Mouse (Mus musculus) A20 (cell line): ENCODE data around the gene Ier2.

Experiments
- DNase-seq: peaks from one replicate; pipeline ENCODE4 v3.0.0-alpha.2; 2011; ENCODE audit warnings: low read depth, low spot score

Ier2 gene

DNA sequence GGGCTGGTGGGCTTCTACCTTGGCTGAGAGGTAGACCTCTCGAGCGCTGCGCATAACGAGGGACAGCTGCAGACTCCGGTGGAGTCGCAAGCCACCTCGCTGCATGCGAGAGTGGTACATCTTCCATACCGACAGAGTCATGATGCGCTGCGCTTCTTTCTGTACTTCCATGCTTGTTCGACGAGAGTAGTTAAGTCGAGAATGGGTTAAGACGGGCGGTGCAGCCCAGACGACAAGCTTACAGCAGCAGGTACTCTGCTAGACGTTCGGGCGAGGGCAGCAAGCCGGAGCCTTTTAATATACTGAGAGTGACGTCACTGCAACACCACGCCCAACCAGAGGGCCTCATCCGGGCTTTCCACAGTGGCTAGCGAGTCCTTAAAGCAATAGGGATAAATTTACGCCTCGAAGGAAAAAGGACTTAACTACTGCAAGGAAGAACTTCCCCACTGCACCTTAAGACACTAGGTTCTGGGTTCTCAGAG, at the start of gene Ier2:
TSS of gene Ier2 (minus strand) at position 272 of the 485 bp plus-strand sequence.
- peak; percentile 98 for DNase-seq

DNA sequence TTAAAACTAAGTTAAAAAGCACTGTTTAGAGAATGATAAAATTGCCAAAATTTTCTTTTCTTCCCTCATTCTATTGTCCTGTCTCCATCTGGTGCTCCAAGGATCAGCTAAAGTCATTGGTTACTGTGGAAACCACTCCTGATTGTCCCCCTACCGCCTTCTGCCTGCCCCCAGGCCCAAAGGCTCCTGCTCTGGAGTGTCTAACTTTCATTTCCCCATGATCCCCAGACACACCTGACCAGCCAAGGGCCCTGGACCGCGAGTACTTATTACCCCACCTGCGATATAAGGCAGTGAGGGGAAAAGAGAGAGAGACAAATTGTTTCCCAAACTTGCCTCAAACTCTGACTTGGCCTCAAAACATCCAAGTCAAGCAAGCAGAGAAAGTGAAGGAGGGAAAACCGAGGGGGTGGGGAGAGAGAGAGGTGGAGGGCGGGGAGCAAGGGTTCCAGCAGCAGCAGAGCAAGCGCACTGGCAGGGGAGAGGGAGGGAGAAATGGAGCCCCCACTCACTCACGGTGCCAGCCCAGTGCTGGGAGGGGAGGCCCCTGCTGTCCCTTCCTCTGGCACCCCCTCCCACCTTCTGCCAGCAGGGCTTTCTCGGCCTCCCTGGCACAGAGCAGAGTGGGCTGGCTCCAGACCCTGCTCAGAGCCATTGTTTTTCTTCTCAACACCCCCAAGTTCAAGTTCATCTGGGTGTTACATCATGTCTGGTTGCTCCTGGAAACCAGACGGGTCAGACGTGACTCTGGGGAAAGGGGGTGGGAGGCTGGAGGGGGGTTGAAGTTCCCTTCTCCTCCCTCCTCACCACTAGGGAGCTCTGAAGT, 49.5 kb upstream of the Ier2 start:
- DNase-seq: peak; percentile 67

DNA sequence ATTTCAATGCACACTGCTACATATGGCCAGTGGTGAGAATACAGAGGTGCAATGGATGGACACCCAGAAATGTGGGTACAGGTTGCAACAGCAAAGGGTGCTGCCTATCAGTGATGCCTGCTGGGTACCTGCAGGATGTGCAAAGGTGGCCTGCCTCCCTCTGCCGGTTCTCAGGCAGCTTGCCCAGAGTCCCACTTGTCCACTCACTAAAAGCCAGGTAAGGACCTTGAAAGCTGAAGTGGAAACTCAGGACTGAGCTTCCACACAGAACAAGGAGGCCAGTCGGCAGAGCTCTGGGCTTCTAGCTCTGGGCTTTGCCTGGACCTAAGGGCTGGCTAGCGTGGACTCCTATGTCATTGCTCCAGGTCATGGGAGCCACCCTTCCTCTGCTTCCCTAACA, 48.7 kb upstream of the Ier2 start:
- no peak for DNase-seq

DNA sequence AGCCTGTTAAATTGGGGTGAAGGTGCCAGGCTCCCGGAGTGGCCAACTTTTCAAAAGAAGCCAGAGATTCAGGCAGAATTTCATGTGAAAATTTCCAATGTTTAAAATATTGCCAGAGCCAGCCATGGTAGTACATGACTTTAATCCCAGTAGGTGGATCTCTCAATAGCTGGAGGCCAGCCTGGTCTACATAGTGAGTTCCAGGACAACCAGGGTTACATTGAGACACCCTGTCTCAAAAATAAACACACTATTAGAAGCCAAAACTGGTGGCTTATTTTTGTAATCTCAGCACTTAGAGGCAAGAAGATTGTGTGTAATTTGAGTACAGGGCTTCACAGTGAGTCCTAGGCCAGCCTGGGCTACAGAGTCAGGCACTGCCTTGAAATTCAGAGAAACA, 47.3 kb upstream of the Ier2 start:
- DNase-seq: no peak

GRCm38 (mm10) chr8:84708774-84709475, 46.3 kb upstream of the Ier2 start:
- peak; percentile 89 for DNase-seq

DNA sequence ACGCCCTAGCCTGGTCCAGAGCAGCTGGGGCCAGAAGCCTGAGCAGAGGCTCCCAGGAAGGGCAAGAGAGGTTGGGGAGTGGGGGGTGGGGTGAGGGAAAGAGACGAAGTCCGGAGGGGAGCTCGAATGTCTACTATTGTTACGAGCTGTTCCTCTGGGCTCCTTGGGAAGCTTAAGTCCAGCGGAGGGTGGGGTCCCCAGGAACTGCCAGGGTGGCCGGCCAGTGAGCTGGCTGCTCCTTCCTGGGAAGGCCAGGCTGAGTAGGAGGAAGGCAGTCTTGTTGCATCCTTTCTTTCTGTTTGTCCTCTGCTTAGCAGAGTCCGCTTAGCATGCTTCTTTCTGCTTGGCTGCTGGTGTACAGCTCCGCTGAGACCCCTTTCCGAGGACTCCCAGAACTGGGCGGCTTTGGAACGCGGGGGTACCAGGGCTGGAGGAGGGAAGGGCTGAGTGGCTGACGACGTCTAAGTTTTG, 45.5 kb upstream of the Ier2 start:
- DNase-seq: peak; percentile 55

- peak; percentile 96 for DNase-seq
Observed at GRCm38 (mm10) chr8:84707267-84707883, 44.7 kb upstream of the Ier2 start.

DNA sequence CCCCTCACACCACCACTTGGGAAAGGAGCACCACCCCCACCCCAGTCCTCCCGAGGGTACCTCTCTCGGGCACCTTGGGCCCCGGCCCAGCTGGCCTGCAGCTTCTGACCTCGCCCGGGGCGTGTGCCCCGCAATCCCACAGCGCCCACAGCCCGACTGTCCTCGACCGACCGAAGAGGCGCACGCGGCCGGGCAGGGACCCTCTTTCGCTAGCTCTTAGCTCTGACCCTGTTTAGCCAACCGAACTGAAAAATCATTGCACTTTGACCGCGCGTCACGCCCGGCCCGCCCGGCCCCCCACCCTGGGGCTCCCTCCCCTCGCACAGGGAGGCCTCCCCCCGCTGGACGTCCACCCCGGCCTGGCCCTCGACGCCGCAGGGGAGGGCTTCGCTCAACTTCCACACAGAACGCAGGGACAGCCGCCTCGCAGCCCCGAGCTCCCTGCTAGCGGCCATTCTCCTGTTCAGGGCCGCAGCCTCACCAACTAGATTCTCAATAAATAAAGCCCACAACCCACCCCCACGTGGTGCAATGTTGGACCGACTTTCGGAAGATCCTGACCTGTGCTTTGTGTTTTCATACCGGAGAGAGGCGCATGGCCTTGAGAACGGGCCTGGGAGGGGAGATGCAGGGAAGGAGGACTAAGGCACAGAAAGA, 44.1 kb upstream of the Ier2 start:
- DNase-seq: peak; percentile 79

DNA sequence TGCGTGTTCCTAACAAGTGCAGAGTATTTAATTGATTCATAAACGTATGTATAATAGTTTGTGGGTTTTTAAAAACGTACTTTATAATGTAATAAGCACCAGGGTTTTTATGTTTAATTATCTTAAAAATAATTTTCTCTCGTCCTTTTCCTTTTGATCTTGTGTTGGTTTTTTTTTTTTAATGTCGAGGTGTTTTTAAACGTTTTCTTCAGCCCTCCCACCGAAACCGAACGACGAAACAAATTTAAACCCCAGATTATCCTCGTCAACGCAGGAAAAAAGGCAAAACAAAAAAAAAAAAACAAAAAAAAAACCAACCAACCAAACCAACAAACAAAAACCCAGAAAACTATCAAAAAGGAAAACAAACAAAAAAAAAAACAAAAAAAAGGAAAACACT, 43.3 kb upstream of the Ier2 start:
- DNase-seq: no peak

- DNase-seq: peak; percentile 86
Observed at GRCm38 (mm10) chr8:84704867-84705831, 42.5 kb upstream of the Ier2 start.

GRCm38 (mm10) chr8:84704356-84704755, 41.7 kb upstream of the Ier2 start:
- peak; percentile 92 for DNase-seq

GRCm38 (mm10) chr8:84703466-84704249, 41.0 kb upstream of the Ier2 start:
- peak; percentile 80 for DNase-seq

- DNase-seq: peak; percentile 66
Observed at GRCm38 (mm10) chr8:84702963-84703465, 40.4 kb upstream of the Ier2 start.

DNA sequence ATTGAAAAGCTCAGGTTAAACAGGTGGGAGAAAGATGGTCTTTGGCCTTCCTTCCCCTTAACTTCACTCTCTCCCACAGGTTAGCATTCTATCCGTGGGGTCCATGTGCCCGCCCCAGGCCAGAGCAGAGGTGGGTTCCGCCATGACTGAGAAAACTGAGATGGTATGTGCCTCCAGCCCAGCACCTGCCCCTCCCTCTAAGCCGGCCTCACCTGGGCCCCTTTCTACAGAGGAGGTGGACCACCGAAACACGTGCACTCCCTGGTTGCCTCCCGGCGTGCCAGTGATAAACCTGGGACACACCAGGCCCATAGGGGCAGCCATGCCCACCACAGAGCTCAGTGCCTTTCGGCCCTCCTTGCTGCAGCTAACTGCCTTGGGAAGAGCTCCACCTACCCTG, 39.9 kb upstream of the Ier2 start:
- DNase-seq: peak; percentile 58

GRCm38 (mm10) chr8:84700941-84701911, 38.6 kb upstream of the Ier2 start, which contains the start of gene Lyl1:
Gene Lyl1, plus strand, starts transcription at chr8:84701457.
- peak; percentile 95 for DNase-seq

GRCm38 (mm10) chr8:84700526-84700925, 37.9 kb upstream of the Ier2 start:
- DNase-seq: peak; percentile 70

DNA sequence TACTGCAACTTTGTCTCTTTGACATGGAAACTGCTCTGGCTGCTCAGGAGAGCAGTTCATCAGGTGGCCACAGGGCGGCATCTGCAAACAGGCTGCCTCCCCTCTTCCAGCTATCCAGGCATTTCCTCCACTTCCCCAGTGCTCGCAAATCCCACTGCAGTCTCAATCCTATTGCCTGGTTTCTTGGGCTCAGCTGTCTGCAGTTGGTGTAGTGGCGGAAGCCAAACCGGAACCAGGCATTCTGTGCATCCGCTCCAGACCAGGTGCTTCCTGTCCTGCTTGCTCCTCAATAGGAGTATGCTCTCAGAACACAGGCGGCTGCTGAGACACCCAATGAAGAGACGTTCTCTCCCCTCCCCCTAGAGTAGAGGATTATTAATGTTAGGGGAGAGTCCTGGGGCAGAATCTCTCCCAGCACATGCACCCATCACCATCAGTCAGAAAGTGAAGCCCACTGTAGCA, 37.2 kb upstream of the Ier2 start:
- DNase-seq: peak; percentile 89

DNA sequence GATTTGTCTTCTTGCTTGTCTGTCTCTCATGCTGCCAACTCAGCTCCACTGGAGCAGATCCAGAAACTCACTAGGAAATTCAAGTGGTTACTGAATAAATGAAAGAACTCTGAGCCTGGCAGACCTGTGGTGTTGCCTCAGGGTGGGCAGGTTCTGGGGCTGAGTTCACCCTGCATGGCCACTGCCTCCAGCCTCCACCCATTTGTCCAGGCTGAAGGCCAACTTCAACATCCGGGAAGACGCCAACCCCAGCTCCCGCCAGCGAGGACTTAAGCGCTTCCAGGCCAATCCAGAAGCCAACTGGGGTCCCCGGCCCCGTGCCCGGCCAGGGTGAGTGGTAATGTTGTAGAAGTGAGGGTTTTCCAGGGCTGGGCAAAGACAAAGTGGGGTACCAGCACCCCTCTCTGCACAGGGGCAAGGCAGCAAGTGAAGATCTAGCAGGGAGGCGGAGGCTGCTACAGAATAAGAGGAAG, 36.3 kb upstream of the Ier2 start:
- DNase-seq: no peak
